Mouse (Mus musculus) midbrain, embryonic 11.5 days (tissue): ENCODE measurements at regions not wholly inside any gene's neighbourhood (a gene's known extent, or its start where the extent isn't known, plus 50 kb on each side); places are given as distances from the start of the nearest gene placed in this dataset. TPM values are rescaled to one million over a fixed set of nuclear protein-coding genes. Genes with fewer than 3 reads are reported as not detected.

Source experiments
- ATAC-seq: fragments of 200-750 bp; cut with Nextera tagmentation; 2 replicates; pipeline ENCODE4 v1.8.0; 2017; ENCODE audit warnings: moderate TSS enrichment, moderate library complexity; ENCODE audit not compliant: low FRiP score
- DNase-seq: peaks from one replicate; pipeline ENCODE4 v3.0.0; 2015; ENCODE audit warnings: low spot score; ENCODE audit errors: missing footprints
- H3K27ac ChIP-seq: fragments of 300-500 bp; sonication (generic); 2 replicates; pipeline ENCODE4 v1.5.1; 2014; ENCODE audit warnings: low read depth, low read length
- H3K27me3 ChIP-seq: fragments of 300-500 bp; sonication (generic); 2 replicates; pipeline ENCODE4 v1.6.1; 2014; ENCODE audit warnings: mild to moderate bottlenecking, low read length, moderate library complexity, mixed read lengths; ENCODE audit not compliant: control insufficient read depth, insufficient read depth
- H3K36me3 ChIP-seq: fragments of 300-500 bp; sonication (generic); 2 replicates; pipeline ENCODE4 v1.6.1; 2014; ENCODE audit warnings: mild to moderate bottlenecking, low read length, moderate library complexity, mixed read lengths; ENCODE audit not compliant: control insufficient read depth, insufficient read depth
- H3K4me1 ChIP-seq: fragments of 300-500 bp; sonication (generic); 2 replicates; pipeline ENCODE4 v1.6.1; 2014; ENCODE audit warnings: low read length; ENCODE audit not compliant: control insufficient read depth, insufficient read depth
- H3K4me2 ChIP-seq: fragments of 300-500 bp; sonication (generic); 2 replicates; pipeline ENCODE4 v1.6.1; 2014; ENCODE audit warnings: mild to moderate bottlenecking, moderate library complexity
- H3K4me3 ChIP-seq: fragments of 300-500 bp; sonication (generic); 2 replicates; pipeline ENCODE4 v1.5.1; 2014; ENCODE audit warnings: low read depth, low read length
- H3K9ac ChIP-seq: fragments of 300-500 bp; sonication (generic); 2 replicates; pipeline ENCODE4 v1.6.1; 2014; ENCODE audit warnings: low read length
- H3K9me3 ChIP-seq: fragments of 300-500 bp; sonication (generic); 2 replicates; pipeline ENCODE4 v1.6.1; 2016; ENCODE audit warnings: low read length; ENCODE audit not compliant: control insufficient read depth
- WGBS: fragments of 180-500 bp; shearing (Covaris S2); extraction: QIAGEN DNeasy Blood & Tissue Kit; methylation state at CpG from one replicate; pipeline ENCODE4 v1.1.7; 2014; 5-methylcytosine and 5-hydroxymethylcytosine counted together
- microRNA-seq: library from miRNA; unstranded; fragments of <30 nt; microRNA quantifications from one replicate; pipeline ENCODE4, GENCODE M21; 2017

DNA sequence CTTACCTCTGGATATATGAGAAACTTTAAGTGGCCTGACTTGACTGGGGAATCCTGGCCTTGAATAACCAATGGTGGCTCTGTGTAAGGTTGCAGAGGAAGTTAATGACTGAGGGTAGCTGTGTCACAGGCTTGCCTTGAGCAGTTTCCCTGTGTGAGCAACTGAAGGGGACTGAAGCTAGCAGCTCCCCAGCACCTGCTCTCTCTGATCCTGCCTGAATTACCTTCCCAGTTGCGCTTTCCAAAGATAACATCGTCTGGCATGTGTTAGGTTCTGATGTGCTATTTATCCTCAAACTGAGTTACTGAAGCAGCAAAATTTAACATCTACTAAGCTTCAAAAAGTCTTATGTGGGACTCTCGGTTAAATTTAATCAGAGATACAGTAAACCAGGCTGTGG is 56.1 kb upstream of the Arpp21 start:
- H3K36me3 ChIP-seq, result no peaks in the 10 kb centered on the region
- H3K9me3 ChIP-seq, result no peaks in the 10 kb centered on the region
- ATAC-seq (no peak), DNase-seq (no peak)
- 85% methylated on average over 3 of the region's 3 CpGs for WGBS
- no peak overlapping the region for H3K27ac ChIP-seq
- no peak overlapping the region for H3K4me2 ChIP-seq
- H3K4me3 ChIP-seq, result no peak overlapping the region
- H3K4me1 ChIP-seq, result no peaks in the 10 kb centered on the region
- H3K27me3 ChIP-seq, result no peaks in the 10 kb centered on the region
- H3K9ac ChIP-seq, result no peak overlapping the region

Small RNAs in the stretch of these regions (microRNA-seq; reads per million reads assigned to microRNA genes)
- not detected for gene Gm27847
